Mouse (Mus musculus) retina, embryonic 14.5 days (tissue): ENCODE measurements around the gene Kif18b.

Source experiments
- DNase-seq: peaks from one replicate; pipeline ENCODE4 v3.0.0-alpha.2; 2015; ENCODE audit warnings: low spot score

The Kif18b gene

GRCm38 (mm10) chr11:102880585-102881313 is 44.2 kb downstream of the Kif18b start, which contains the start of the genes Eftud2 and Ccdc103:
Gene Eftud2 (minus strand): TSS chr11:102880985.
Gene Ccdc103 (plus strand): TSS chr11:102881204.
- peak; percentile 96 for DNase-seq

GRCm38 (mm10) chr11:102879558-102879957 is 45.4 kb downstream of the Kif18b start:
- DNase-seq, result no peak

GRCm38 (mm10) chr11:102874801-102875334 is 50.1 kb downstream of the Kif18b start:
- no peak for DNase-seq

- DNase-seq, result peak; percentile 90
Measured at GRCm38 (mm10) chr11:102864272-102864671, 60.7 kb downstream of the Kif18b start.

- DNase-seq, result no peak
Measured at GRCm38 (mm10) chr11:102859933-102860332, 65.0 kb downstream of the Kif18b start.

GRCm38 (mm10) chr11:102858951-102859350 is 66.0 kb downstream of the Kif18b start:
- no peak for DNase-seq

- no peak for DNase-seq
Measured at GRCm38 (mm10) chr11:102855941-102856340, 69.0 kb downstream of the Kif18b start.
